Mouse (Mus musculus) testis, postnatal 14 days (tissue): ENCODE data around the gene Catsperg1.
"Not testable (repeated sequence)": the region's sequence is repeated elsewhere in the genome, so short reads cannot be mapped to it uniquely, and the experiment has no call there.

Source experiments
- DNase-seq: peaks from one replicate; pipeline ENCODE4 v3.0.0; 2021; ENCODE audit warnings: low spot score

Gene Catsperg1

GRCm38 (mm10) chr7:29170066-29170754, 43.6 kb downstream of the Catsperg1 start, which contains the start of the genes Ggn and Spred3:
Gene Ggn (plus strand): TSS chr7:29170210.
Gene Spred3 (minus strand): TSS chr7:29170411.
- DNase-seq = peak; percentile 71

DNA sequence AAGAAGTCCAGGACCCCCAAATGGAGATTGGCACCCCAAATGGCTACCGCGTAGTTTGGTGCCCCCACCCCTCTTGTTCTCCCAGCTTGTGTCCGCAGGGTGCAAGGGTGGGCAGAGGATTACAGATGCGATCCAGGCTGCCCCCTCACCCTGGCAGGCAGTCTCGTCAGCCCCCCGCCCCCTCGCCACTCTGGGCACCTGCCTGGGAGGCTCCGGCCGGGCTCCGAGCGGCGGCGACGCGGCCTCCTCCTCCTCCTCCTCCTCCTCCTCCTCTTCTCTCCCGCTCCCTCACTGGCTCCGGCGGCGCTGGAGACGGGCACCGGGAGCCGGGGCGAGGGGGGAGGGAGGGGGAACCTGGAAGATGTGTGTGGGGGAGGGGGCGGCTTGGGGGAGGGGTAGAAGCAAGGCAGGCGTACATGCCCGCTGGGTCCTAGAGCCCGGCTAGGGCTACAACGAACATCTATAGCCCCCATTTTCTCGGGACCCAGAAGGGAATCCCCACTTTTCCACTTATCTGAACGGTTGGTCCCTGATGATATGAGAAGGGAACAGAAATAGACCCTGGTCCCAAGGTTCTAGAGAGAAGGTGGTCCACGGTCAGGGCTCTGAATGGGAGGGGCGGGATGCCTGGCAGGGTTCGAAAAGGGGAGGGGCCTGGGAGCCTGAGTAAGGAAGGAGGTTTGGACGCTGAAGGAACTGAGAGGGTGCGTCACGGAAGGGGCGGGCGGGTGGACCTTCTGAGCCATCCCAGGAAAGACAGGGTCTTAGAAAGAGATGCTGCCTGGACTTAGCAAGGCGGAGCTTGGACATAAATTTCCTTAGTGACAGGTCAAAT, 44.4 kb downstream of the Catsperg1 start:
- peak; percentile 83 for DNase-seq

DNA sequence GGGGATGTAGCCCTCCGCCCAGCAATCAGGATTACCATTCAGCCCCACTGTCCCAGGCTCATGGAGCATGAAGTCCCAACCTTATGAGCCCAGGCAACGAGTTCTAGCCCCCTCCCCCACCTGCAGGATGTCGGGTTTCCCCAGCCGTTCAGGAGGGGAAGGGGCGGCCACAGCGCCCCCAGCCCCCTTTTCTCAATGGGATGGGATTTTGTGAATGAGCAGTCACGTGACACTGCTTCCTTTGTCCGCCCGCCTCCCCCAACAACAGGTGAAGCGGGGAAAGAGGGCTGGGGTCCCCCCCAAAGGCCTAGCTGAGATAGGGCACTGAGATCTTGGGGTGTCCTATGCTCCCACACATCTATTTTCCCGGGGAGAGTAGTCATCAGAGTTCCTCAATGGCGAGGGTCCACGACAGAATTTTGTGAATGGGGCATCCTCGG, 45.0 kb downstream of the Catsperg1 start:
- peak; percentile 44 for DNase-seq

DNA sequence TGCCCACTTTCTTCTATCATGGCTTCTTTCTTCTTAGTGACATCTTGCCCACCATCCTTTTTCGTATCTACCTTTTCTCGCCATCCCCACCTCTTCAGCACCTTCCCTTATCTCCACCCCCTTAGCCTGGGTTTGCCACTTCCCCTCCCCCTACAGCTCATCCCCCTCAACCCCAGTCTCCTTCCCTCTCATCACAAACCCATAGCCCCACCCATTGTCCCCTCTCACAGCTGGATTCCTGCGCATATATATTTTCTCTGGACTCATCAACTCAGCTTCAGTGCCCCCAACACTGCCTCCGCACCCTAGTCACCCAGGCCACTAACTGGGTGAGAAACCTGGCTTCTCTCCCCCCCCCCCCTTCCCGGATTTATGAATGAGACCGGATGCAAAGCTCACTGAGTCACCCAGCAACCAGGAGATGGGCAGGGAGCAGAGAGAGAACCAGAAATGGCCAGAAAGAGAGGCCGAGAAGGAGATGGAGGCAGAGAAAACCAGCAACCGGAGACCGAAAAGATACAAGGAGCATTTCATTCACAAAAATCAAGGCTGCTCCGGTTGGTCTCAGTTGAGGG, 45.6 kb downstream of the Catsperg1 start:
- DNase-seq = no peak

GRCm38 (mm10) chr7:29167656-29168055, 46.2 kb downstream of the Catsperg1 start:
- DNase-seq = no peak

DNA sequence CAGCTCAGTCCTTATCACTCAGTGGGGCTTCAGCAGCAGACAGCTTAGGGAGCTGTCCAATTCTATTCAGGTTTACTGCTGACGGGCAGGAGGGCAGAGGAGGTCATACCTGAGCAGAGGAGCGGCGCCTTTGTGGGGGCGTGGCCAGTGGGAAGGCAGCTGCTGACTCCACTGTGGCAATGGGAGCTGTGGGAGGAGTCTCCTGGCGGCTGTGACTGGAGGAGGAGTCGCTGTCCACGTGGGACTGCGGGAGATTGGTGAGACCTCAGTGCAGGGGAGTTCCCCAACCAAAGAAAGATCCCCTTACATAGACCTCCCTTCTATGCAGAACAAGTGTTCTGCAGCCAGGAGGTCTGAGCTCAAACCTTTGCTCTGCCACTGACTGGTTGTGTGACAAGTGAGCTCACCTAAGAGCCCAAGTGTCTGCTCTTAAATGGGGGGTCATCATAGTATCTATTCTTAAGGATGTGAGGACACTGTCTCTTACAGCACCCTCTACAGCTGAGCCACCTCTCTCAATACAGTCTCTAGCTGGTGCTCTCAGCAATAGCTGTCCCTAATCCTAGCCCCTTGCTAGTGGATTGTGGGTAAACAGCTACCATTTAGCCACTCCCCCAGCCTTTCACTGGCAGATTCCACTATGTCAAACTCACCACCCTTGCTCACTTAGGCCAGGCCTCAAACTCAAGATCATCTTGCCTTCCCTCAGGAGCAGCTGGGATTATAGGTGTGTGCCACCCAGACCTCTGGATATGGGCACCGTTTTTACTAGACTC, 50.9 kb downstream of the Catsperg1 start:
- no peak for DNase-seq

DNA sequence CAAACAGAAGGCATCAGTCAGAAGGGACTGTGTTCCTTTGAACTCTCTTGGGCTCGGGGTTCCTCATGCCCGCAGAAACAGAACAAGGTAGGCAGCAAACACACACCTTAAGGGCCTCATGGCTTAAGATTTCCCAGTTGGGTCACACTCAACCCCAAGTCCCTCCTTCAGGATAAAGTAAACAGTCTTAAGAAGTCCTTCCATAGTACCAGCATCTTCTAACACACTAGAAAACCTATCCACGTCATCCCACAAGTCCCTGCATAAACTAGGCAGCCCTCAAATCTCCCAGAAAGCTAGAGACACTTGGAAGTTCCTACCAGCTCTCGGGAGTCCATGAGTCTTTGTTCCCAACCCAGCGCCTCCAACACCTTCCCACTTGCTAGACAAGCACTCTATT, 51.5 kb downstream of the Catsperg1 start:
- no peak for DNase-seq

DNA sequence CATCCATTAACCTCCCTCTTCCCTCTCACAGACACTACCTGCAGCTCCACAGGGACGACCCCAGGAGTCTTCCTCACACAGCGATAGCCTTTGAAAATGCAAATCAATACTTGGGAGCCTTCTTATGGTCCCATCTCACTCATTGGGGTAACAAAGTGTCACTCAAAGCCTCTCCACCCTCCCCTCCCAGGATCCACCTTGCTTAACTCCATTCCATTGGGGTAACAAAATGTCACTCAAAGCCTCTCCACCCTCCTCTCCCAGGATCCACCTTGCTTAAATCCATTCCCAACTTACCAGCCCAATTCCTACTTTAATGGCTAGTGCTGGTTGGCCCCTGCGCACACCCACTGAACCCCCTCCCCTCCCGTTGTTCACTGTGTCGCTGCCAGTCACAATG, 55.6 kb downstream of the Catsperg1 start:
- no peak for DNase-seq

DNA sequence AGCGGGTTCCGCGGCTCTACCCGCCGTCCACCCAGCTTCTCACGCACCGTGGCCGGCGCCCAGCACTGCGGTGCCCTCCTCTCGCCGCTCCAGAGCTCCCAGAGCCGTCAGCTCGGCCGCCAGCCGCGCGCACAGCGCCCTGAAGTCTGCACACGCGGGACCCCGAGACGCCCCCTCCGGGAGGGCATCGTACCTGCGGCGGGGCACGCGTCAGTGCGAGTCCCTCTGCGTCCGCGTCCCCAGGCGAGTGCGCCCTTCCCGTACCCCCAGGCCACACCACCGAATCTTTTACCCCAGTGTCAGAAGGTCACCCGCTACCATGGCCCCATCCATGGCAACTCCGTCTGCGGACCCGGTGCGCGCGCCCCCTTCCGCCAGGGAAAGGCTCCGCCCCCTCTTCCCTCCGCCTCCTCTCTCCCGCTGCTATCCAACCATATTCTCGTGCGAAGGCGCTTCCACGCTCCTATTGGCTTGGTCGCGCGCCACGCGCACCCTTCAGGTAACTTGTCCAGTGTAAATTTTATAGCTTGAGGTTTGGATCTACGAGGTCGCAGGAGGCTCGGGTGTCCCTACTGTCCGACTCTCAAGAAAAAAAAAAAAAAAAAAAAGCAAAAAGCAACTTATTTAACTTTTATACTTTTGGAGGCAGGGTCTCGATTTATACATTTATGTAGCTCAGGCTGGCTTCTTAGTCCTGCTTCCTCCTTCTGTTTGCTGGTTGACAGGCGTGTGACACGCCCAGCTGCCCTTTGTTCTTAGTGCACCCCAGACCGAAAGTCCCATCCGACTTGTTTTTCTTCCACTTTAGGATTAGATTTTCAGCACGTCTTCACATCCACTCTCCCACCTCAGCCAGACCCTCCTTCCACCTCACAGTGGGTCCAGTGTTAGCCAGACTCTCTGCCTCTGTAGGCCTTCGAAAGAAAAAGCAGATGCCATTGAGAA, 57.7 kb downstream of the Catsperg1 start, which contains the start of gene Fam98c:
Gene Fam98c, minus strand, starts transcription at position 397 of the 945 bp plus-strand sequence.
- DNase-seq = peak; percentile 84

GRCm38 (mm10) chr7:29155196-29155837, 58.5 kb downstream of the Catsperg1 start:
- peak; percentile 83 for DNase-seq

DNA sequence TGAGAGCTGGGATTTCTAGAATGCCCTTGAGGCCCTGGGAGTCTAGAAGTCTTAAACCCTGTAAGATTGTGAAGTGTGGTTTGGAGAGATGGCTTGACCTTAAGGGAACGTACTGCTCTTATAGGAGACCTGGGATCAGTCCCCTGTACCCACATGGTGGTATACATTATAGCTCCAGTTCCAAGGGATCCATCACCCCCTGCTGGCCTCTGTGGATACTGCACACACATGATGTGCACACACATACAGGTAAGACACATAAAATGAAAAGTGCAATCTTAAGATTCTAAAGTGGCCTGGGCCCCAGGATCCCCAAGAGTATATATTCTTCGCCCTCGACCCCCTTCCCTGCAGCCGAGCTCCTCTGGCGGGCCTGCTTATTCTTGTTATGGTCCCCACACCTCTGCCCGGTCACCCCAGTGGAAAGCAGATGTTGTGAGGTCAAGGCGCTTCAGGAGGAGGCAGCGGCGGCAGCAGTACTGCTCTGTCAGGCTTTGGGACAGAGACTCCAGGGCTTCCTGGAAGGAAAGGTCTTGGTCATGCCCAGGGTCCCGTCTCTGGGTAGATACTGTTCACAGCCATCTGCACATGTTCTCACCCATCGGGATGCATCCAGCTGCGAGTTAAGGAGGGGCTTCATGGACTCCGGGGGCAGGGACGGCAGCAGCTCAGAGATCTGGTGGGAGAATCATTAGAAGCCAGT, 59.7 kb downstream of the Catsperg1 start:
- DNase-seq = no peak

GRCm38 (mm10) chr7:29151486-29151885, 62.3 kb downstream of the Catsperg1 start:
- no peak for DNase-seq

- DNase-seq = no peak
Observed at GRCm38 (mm10) chr7:29148771-29149170, 65.1 kb downstream of the Catsperg1 start.

- DNase-seq = no peak
Observed at GRCm38 (mm10) chr7:29146625-29147367, 67.0 kb downstream of the Catsperg1 start.

- no peak for DNase-seq
Observed at GRCm38 (mm10) chr7:29144006-29144405, 69.8 kb downstream of the Catsperg1 start.

DNA sequence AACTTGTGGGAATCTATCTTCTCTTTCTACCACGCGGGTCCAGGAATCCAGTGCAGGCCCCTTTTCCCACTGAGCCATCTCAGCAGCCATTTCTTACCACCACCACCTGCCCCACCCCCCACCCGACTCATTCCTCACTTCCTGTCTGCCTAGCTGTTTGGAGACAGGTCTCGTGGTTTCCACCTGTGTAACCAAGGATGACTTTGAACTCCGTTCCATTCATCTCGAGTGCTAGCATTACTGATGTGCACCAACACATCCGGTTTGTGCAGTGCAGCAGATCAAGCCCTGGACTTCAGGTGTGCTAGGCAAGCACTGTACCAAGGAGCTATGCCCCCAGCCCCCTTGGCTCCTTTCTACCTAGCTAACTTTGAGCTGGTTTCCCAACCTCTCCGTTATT, 72.4 kb downstream of the Catsperg1 start:
- DNase-seq = no peak

DNA sequence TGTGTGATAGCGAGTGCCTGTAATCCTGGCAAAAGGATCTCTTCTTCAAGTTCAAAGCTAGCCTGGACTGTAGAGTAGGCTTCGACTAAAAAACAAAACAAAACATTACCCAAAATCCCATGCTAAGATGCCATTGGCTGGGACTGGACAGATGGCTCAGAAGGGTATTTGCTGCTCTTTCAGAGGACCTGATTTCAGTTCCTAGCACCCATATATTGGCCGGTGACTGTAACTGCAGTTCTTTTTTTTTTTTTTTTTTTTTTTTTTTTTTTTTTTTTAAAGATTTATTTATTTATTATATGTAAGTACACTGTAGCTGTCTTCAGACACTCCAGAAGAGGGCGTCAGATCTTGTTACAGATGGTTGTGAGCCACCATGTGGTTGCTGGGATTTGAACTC, 74.6 kb downstream of the Catsperg1 start:
- not testable (repeated sequence) for DNase-seq

GRCm38 (mm10) chr7:29137429-29137828, 76.4 kb downstream of the Catsperg1 start:
- DNase-seq = peak; percentile 36
